Mouse (Mus musculus) layer of hippocampus, adult 8-10 months (tissue): Measurements from ENCODE around the gene Mpz. TPM values are rescaled to one million over a fixed set of nuclear protein-coding genes. Genes with fewer than 3 reads are reported as not detected.
A peak's percentile ranks its signal among the peaks of the same experiment; 100 is the strongest.
"Not testable (repeated sequence)": the region's sequence is repeated elsewhere in the genome, so short reads cannot be mapped to it uniquely, and the experiment has no call there.

Experiments used
- DNase-seq, 2 experiments: peaks; one replicate each; pipeline ENCODE4 v3.0.0; 2022; ENCODE audit warnings: low spot score in 2 of 2
- total RNA-seq, 4 experiments: library from RNA; stranded (reverse); gene quantifications; 2 replicates each; pipeline ENCODE4 v1.2.4; 2022

The Mpz gene
- total RNA-seq, 4 experiments from 2014 or later = not detected

- peak; percentile 57 to 63 for DNase-seq
Measured at GRCm38 (mm10) chr1:171129251-171129650, 21.3 kb upstream of the Mpz start.

GRCm38 (mm10) chr1:171130971-171131370 is 19.5 kb upstream of the Mpz start:
- no peak for DNase-seq

- no peak for DNase-seq
Measured at GRCm38 (mm10) chr1:171135600-171135999, 14.9 kb upstream of the Mpz start.

- not testable (repeated sequence) for DNase-seq
Measured at GRCm38 (mm10) chr1:171137486-171138155, 12.9 kb upstream of the Mpz start.

GRCm38 (mm10) chr1:171142981-171143380 is 7.5 kb upstream of the Mpz start:
- DNase-seq = not testable (repeated sequence)

- DNase-seq = peak; percentile 12 to 24
Measured at GRCm38 (mm10) chr1:171150838-171151391, 404 bp downstream of the Mpz start.

- DNase-seq = no peak
Measured at GRCm38 (mm10) chr1:171151966-171152365, 1.5 kb downstream of the Mpz start.

GRCm38 (mm10) chr1:171156644-171157043 is 6.1 kb downstream of the Mpz start:
- DNase-seq = no peak

- DNase-seq = no peak
Measured at GRCm38 (mm10) chr1:171157965-171158364, 7.5 kb downstream of the Mpz start.

GRCm38 (mm10) chr1:171159485-171159975 is 9.0 kb downstream of the Mpz start:
- no peak for DNase-seq

- DNase-seq = no peak
Measured at GRCm38 (mm10) chr1:171162526-171162925, 12.0 kb downstream of the Mpz start.

GRCm38 (mm10) chr1:171164258-171164657 is 13.7 kb downstream of the Mpz start:
- DNase-seq = no peak

GRCm38 (mm10) chr1:171165629-171166345 is 15.3 kb downstream of the Mpz start:
- no peak for DNase-seq

GRCm38 (mm10) chr1:171168906-171169305 is 18.4 kb downstream of the Mpz start:
- DNase-seq = no peak

- no peak for DNase-seq
Measured at GRCm38 (mm10) chr1:171169913-171170312, 19.4 kb downstream of the Mpz start.

GRCm38 (mm10) chr1:171171138-171171537 is 20.6 kb downstream of the Mpz start:
- DNase-seq = no peak

- no peak for DNase-seq
Measured at GRCm38 (mm10) chr1:171172779-171173178, 22.3 kb downstream of the Mpz start.

GRCm38 (mm10) chr1:171179487-171180171 is 29.1 kb downstream of the Mpz start:
- no peak for DNase-seq

- DNase-seq = no peak
Measured at GRCm38 (mm10) chr1:171183025-171183424, 32.5 kb downstream of the Mpz start.

- no peak for DNase-seq
Measured at GRCm38 (mm10) chr1:171183620-171184019, 33.1 kb downstream of the Mpz start.

GRCm38 (mm10) chr1:171184314-171184713 is 33.8 kb downstream of the Mpz start:
- no peak for DNase-seq

GRCm38 (mm10) chr1:171185655-171186054 is 35.1 kb downstream of the Mpz start:
- DNase-seq = no peak
